Mouse (Mus musculus) embryonic facial prominence, embryonic 11.5 days (tissue): ENCODE measurements around the gene Rab42. TPM values are rescaled to one million over a fixed set of nuclear protein-coding genes. Genes with fewer than 3 reads are reported as not detected.

ENCODE experiments used
- ATAC-seq: fragments of 200-750 bp; cut with Nextera tagmentation; replicated peaks from 2 replicates; pipeline ENCODE4 v1.8.0; 2017; ENCODE audit warnings: low read depth; ENCODE audit not compliant: insufficient number of reproducible peaks, low FRiP score, low TSS enrichment
- DNase-seq: peaks from one replicate; pipeline ENCODE4 v3.0.0-alpha.2; 2015; ENCODE audit warnings: low spot score
- H3K27ac ChIP-seq: fragments of 300-500 bp; sonication (generic); replicated peaks from 2 replicates; pipeline ENCODE4 v1.5.1; 2014; ENCODE audit warnings: mild to moderate bottlenecking, low read depth, low read length, control low read depth
- H3K27me3 ChIP-seq: fragments of 300-500 bp; sonication (generic); 2 replicates; pipeline ENCODE4 v1.6.1; 2014; ENCODE audit warnings: mild to moderate bottlenecking, low read length, moderate library complexity, mixed read lengths; ENCODE audit not compliant: control insufficient read depth, insufficient read depth
- H3K36me3 ChIP-seq: fragments of 300-500 bp; sonication (generic); replicated peaks from 2 replicates; pipeline ENCODE4 v1.6.1; 2014; ENCODE audit warnings: low read depth, mild to moderate bottlenecking, low read length, moderate library complexity, mixed read lengths; ENCODE audit not compliant: control insufficient read depth, insufficient read depth
- H3K4me1 ChIP-seq: fragments of 300-500 bp; sonication (generic); 2 replicates; pipeline ENCODE4 v1.6.1; 2014; ENCODE audit warnings: low read length, mixed read lengths; ENCODE audit not compliant: control insufficient read depth, insufficient read depth
- H3K4me2 ChIP-seq: fragments of 300-500 bp; sonication (generic); 2 replicates; pipeline ENCODE4 v1.6.1; 2014; ENCODE audit warnings: low read depth, mild to moderate bottlenecking, control low read depth, low read length, moderate library complexity
- H3K4me3 ChIP-seq: fragments of 300-500 bp; sonication (generic); 2 replicates; pipeline ENCODE4 v1.5.1; 2014; ENCODE audit warnings: low read depth, low read length, control low read depth
- H3K9ac ChIP-seq: fragments of 300-500 bp; sonication (generic); replicated peaks from 2 replicates; pipeline ENCODE4 v1.6.1; 2014; ENCODE audit warnings: mild to moderate bottlenecking, control low read depth, low read length
- H3K9me3 ChIP-seq: fragments of 300-500 bp; sonication (generic); replicated peaks from 2 replicates; pipeline ENCODE4 v1.6.1; 2016; ENCODE audit warnings: mild to moderate bottlenecking, low read length, inconsistent platforms, mixed read lengths; ENCODE audit not compliant: control insufficient read depth
- WGBS: fragments of 180-500 bp; shearing (Covaris S2); extraction: QIAGEN DNeasy Blood & Tissue Kit; methylation state at CpG from one replicate; pipeline ENCODE4 v1.1.7; 2014; 5-methylcytosine and 5-hydroxymethylcytosine counted together
- polyA plus RNA-seq: library from polyadenylated mRNA; unstranded; fragments of >200 nt; fragmentation: Nextera tagmentation; extraction: Ambion mirVana; gene quantifications from 2 replicates; pipeline ENCODE4 v1.2.1, GENCODE M21; 2014

Rab42 gene
- polyA plus RNA-seq, 1 experiment from 2014 or later: 0.67 TPM

DNA sequence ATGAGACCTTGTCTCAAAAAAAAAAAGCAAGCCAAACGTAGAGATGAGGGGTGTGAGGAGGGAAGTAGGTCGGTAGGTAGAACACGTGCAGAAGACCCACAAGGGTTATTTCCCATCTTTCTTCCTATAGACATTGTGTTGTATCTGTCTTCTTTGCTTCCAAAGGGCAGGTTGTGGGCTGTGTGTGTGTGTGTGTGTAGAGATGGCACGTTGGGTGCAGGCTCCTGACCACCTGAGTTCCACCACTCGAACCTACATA lies 40.9 kb downstream of the Rab42 start:
- ATAC-seq: no peak
- Histone ChIP-seq H3K36me3 (no peaks in the 10 kb centered on the region), H3K9me3 (no peaks in the 10 kb centered on the region), H3K9ac (no peak overlapping the region), H3K4me3 (no peak overlapping the region), H3K27ac (no peak overlapping the region), H3K27me3 (no peaks in the 10 kb centered on the region), H3K4me2 (no peak overlapping the region), H3K4me1 (no peaks in the 10 kb centered on the region)
- WGBS: 69% methylated on average over 5 of the region's 5 CpGs
- no peak for DNase-seq

DNA sequence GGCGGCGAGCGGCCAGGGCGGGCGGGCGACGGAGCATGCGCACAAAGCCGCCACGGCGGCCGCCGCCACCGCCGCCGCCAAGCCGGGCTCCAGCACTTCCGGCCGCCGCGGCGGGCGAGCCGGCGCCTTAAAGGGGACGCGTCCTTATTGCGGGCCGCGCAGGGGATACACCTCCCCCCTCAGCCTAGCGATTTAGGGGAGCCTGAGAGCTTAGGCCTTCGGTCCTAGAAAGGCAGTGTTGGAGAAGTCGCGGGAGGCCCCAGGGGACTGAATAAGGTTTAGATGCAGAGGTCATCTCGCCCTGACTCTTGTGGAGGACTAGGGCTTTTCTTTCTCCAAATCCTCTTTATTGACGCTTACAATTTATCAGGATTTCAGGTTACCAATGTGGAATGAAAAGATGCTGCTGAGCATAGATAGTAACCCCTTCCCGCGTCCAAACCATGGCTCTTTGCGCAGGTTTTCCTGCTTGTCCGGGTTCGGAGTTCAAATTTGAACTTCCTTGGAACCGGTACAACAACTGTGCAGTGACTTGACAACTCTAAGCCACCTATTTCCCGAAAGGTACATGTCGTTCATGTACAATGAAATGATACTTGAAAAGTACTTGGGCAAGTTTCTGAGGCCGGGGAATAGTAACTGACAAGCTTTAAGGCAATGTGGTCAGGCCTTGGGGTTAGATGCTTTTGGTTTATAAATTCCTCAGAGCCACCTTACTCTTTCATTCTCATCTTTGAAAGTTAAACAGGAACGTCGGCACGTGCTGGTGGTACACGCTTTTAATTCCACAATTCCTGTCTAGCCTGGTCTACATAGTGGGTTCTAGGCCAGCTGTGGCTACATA lies 41.4 kb downstream of the Rab42 start, which contains the start of gene Gmeb1:
Gene Gmeb1 (minus strand): TSS at position 89 of the 844 bp plus-strand sequence.
- no peaks in the 10 kb centered on the region for H3K9me3 ChIP-seq
- H3K9ac ChIP-seq: peak within 1 kb of the TSS; percentile 97
- peak within 1 kb of the TSS; percentile 95 for H3K27ac ChIP-seq
- H3K4me1 ChIP-seq: no peaks in the 10 kb centered on the region
- no peaks in the 10 kb centered on the region for H3K27me3 ChIP-seq
- no peaks in the 10 kb centered on the region for H3K36me3 ChIP-seq
- 15% methylated on average over 44 of the region's 49 CpGs for WGBS
- DNase-seq: peak; percentile 89
- H3K4me3 ChIP-seq: peak within 1 kb of the TSS; percentile 76
- H3K4me2 ChIP-seq: peak within 1 kb of the TSS; percentile 77
- peak; percentile 88 for ATAC-seq

DNA sequence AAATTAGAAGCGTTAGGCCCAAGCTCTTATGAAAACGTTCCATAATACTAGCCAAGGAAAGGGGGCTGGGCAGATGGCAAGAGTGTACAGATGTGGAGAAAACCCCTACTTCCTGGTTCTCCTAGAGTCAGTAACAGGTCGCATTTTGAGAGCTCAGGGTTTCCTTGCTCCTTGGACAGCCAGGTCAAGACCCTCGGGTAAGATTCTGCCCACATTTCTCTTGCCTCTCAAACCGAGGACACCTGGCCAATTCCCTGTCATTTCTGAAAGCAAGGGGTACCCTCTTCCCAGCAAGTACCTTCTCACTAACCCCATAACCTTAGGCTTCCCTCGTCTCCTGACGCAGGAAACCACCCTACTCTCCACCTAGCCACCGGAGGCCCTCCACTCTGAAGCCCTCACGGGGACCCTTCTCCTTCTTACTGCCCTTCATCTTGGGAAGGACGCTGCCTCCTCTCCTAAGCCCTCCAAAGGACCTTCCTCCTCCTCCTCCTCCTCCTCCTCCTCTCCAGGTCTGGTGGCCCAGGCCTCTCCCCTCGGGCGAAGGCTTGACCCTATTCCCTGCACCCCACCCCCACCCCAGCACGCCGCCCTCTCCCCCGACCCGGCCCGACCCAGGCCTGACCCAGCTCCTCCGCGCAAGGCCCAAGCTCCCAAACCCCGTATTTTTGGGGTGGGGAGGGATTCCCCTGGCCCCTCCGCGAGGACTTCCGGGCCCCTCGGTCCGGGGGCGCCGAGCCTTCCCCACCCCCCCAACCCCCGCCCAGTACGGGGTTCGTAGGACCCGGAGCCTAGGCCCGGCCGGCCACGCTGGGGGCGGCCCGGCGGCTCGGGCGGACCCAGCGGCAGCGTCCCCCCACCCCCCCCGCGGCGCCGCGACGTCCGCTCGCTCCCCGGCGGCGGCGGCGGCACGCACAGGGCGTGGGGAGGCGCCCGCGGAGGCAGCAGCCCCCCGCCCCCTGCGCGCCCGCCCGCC lies 42.5 kb downstream of the Rab42 start:
- no peaks in the 10 kb centered on the region for H3K27me3 ChIP-seq
- H3K9me3 ChIP-seq: no peaks in the 10 kb centered on the region
- peak; percentile 75 for DNase-seq
- H3K36me3 ChIP-seq: no peaks in the 10 kb centered on the region
- WGBS: 4% methylated on average over 19 of the region's 64 CpGs
- H3K4me2 ChIP-seq: peak overlapping the region; percentile 77
- peak overlapping the region; percentile 76 for H3K4me3 ChIP-seq
- peak; percentile 71 for ATAC-seq
- H3K4me1 ChIP-seq: no peaks in the 10 kb centered on the region
- peak overlapping the region; percentile 97 for H3K9ac ChIP-seq
- H3K27ac ChIP-seq: peak overlapping the region; percentile 95

DNA sequence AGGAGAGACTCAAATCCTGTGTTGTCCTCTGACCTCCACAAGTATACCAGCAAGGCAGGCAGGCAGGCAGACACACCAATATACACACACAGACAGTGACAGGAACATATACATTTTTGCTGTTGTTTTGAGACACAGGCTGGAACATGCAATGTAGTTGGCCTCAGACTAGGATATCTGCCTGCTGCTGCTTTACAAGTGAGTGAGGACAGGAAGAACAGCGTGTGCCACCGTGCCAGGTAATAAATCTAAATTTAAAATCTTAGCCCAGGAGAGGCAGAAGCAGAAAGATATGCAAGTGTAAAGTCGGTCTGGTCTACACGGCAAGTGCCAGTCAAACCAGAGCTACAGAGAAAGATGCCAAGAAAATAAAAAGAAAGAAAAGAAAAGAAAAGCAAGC lies 43.9 kb downstream of the Rab42 start:
- ATAC-seq (no peak), DNase-seq (no peak)
- Histone ChIP-seq H3K36me3 (no peaks in the 10 kb centered on the region), H3K9me3 (no peaks in the 10 kb centered on the region), H3K4me1 (no peaks in the 10 kb centered on the region), H3K27me3 (no peaks in the 10 kb centered on the region), H3K4me2 (no peak overlapping the region), H3K4me3 (no peak overlapping the region), H3K9ac (no peak overlapping the region), H3K27ac (no peak overlapping the region)
- WGBS: 91% methylated on average over 4 of the region's 4 CpGs

GRCm38 (mm10) chr4:132256384-132256783 lies 46.8 kb downstream of the Rab42 start:
- Histone ChIP-seq H3K4me1 (no peaks in the 10 kb centered on the region), H3K4me3 (no peak overlapping the region), H3K9me3 (no peaks in the 10 kb centered on the region), H3K4me2 (no peak overlapping the region), H3K36me3 (no peaks in the 10 kb centered on the region), H3K27ac (no peak overlapping the region), H3K27me3 (no peaks in the 10 kb centered on the region), H3K9ac (no peak overlapping the region)
- DNase-seq: no peak
- ATAC-seq: no peak
- WGBS: 97% methylated on average over 3 of the region's 3 CpGs

- Histone ChIP-seq H3K27ac (no peak overlapping the region), H3K4me1 (no peaks in the 10 kb centered on the region), H3K27me3 (no peaks in the 10 kb centered on the region), H3K9me3 (no peaks in the 10 kb centered on the region), H3K4me2 (no peak overlapping the region), H3K4me3 (no peak overlapping the region), H3K36me3 (no peaks in the 10 kb centered on the region), H3K9ac (no peak overlapping the region)
- DNase-seq (no peak), ATAC-seq (no peak)
- 82% methylated on average over 3 of the region's 3 CpGs for WGBS
These were observed 48.2 kb downstream of the Rab42 start for GRCm38 (mm10) chr4:132254986-132255385.

DNA sequence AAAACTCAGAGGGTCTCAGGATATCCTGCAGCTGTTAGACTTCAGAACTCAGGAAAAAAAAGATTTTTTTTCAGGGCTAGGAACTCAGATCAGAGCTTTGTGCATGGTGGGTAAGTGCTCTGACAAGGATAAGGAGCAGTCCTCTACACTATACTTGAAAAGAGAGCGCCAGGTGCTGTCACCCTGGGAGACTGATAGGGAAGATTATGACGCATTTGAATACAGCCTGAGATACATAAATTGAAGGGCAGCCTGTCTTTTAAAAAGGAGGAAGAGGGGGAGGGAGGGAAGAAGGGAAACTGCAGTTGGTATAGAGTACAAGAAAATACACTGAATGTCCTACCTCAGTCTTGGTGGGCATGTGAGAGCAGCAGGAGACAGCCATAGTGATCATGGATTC lies 49.6 kb downstream of the Rab42 start:
- H3K9ac ChIP-seq: no peak overlapping the region
- no peaks in the 10 kb centered on the region for H3K4me1 ChIP-seq
- no peak overlapping the region for H3K27ac ChIP-seq
- WGBS: 86% methylated on average over 2 of the region's 2 CpGs
- no peak for ATAC-seq
- H3K36me3 ChIP-seq: peaks cover 1% of the 10 kb centered on the region; the same call in 1 of the 2 replicates
- no peaks in the 10 kb centered on the region for H3K27me3 ChIP-seq
- H3K9me3 ChIP-seq: no peaks in the 10 kb centered on the region
- no peak overlapping the region for H3K4me3 ChIP-seq
- H3K4me2 ChIP-seq: no peak overlapping the region
- DNase-seq: no peak

DNA sequence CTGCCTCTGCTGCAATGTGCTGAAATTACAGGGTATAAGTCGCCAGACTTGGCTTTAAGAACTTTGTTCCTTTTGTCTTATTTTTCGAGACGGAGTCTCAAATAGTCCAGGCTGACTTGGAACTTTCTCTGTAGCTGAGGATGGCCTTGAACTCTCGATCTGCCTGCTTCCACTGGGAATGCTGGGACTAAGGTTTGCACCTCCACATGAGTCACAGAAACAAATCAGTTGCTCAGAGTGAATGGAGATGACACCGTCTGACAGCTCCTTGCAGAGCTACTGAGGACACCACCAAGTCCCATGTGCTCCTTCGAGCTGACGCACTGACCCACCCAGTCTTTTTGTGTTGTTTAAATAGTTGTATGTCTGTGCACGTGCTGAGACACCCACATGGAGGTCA lies 50.1 kb downstream of the Rab42 start:
- H3K9ac ChIP-seq: no peak overlapping the region
- H3K27ac ChIP-seq: no peak overlapping the region
- 92% methylated on average over 8 of the region's 8 CpGs for WGBS
- no peaks in the 10 kb centered on the region for H3K4me1 ChIP-seq
- no peak overlapping the region for H3K4me3 ChIP-seq
- H3K9me3 ChIP-seq: no peaks in the 10 kb centered on the region
- peaks cover 3% of the 10 kb centered on the region; the same call in 1 of the 2 replicates for H3K36me3 ChIP-seq
- no peak for DNase-seq
- ATAC-seq: no peak
- no peaks in the 10 kb centered on the region for H3K27me3 ChIP-seq
- H3K4me2 ChIP-seq: no peak overlapping the region
